Mouse (Mus musculus): Measurements from ENCODE around the gene Cyp3a13. TPM values are rescaled to one million over a fixed set of nuclear protein-coding genes. Genes with fewer than 3 reads are reported as not detected.
A peak's percentile ranks its signal among the peaks of the same experiment; 100 is the strongest.

The Cyp3a13 gene
- polyA plus RNA-seq, 1 experiment from 2014 or later, result 2.1 TPM

DNA sequence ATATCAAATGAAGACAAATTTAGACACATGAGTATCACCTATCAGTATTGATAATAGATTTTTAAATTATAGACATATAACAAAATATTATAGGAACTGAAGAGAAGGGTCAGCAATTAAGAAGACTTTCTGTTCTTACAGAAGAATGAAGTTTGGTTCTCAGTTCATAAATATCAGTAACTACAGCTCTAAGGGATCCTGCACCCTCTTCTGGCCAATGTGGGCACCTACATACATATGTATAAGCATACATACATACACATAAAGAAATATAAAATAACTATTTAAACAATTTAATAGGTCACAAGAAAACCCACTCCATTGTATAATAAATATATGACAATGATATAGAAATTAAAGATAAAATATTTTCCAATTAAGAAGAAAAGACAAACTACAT is 6.9 kb downstream of the Cyp3a13 start:
- TF ChIP-seq CTCF (IDR thresholded peaks at IDR 0.05) (peak; percentile 29), EP300 (IDR thresholded peaks at IDR 0.05) (no peak)
- no peaks in the 10 kb centered on the region for H3K27me3 ChIP-seq (replicated peaks; ENCODE audit: insufficient read depth, low read length)
- H3K4me1 ChIP-seq (ENCODE audit: insufficient read depth, low read depth, low read length), result no peaks in the 10 kb centered on the region
- DNase-seq (ENCODE audit: low spot score), result no peak
- H3K36me3 ChIP-seq (ENCODE audit: insufficient read depth, low read length), result no peaks in the 10 kb centered on the region
- no peak for ATAC-seq
- no peaks in the 10 kb centered on the region for H3K9me3 ChIP-seq (ENCODE audit: low read length)
- H3K4me2 ChIP-seq (replicated peaks; ENCODE audit: low read depth, low read length), result no peak overlapping the region
- no peak overlapping the region for H3K27ac ChIP-seq (ENCODE audit: low read length)
- H3K9ac ChIP-seq (replicated peaks; ENCODE audit: low read depth), result no peak overlapping the region
- H3K4me3 ChIP-seq (ENCODE audit: low read depth, low read length), result no peak overlapping the region

- ATAC-seq (peak; percentile 57; the same call in 1 of the 2 replicates), DNase-seq (ENCODE audit: low spot score) (peak; percentile 23)
- Histone ChIP-seq H3K9me3 (ENCODE audit: low read length) (no peaks in the 10 kb centered on the region), H3K36me3 (ENCODE audit: insufficient read depth, low read length) (no peaks in the 10 kb centered on the region), H3K4me1 (ENCODE audit: insufficient read depth, low read depth, low read length) (no peaks in the 10 kb centered on the region), H3K27ac (ENCODE audit: low read length) (no peak overlapping the region), H3K4me2 (replicated peaks; ENCODE audit: low read depth, low read length) (no peak overlapping the region), H3K4me3 (ENCODE audit: low read depth, low read length) (no peak overlapping the region), H3K27me3 (replicated peaks; ENCODE audit: insufficient read depth, low read length) (no peaks in the 10 kb centered on the region), H3K9ac (replicated peaks; ENCODE audit: low read depth) (no peak overlapping the region)
- TF ChIP-seq CTCF (IDR thresholded peaks at IDR 0.05), result no peak
- no peak for TF ChIP-seq EP300 (IDR thresholded peaks at IDR 0.05)
- 60% methylated on average over 3 of the region's 3 CpGs for WGBS
Measured at GRCm38 (mm10) chr5:137909564-137910262, 11.7 kb downstream of the Cyp3a13 start.

GRCm38 (mm10) chr5:137897812-137898211 is 23.6 kb downstream of the Cyp3a13 start:
- no peaks in the 10 kb centered on the region for H3K36me3 ChIP-seq (ENCODE audit: insufficient read depth, low read length)
- no peak overlapping the region for H3K4me2 ChIP-seq (replicated peaks; ENCODE audit: low read depth, low read length)
- 44% methylated on average over 1 of the region's 1 CpGs for WGBS
- DNase-seq (ENCODE audit: low spot score) (no peak), ATAC-seq (no peak)
- no peak overlapping the region for H3K9ac ChIP-seq (replicated peaks; ENCODE audit: low read depth)
- no peak overlapping the region for H3K27ac ChIP-seq (ENCODE audit: low read length)
- H3K9me3 ChIP-seq (ENCODE audit: low read length), result no peaks in the 10 kb centered on the region
- no peaks in the 10 kb centered on the region for H3K27me3 ChIP-seq (replicated peaks; ENCODE audit: insufficient read depth, low read length)
- no peaks in the 10 kb centered on the region for H3K4me1 ChIP-seq (ENCODE audit: insufficient read depth, low read depth, low read length)
- H3K4me3 ChIP-seq (ENCODE audit: low read depth, low read length), result no peak overlapping the region
- TF ChIP-seq EP300 (IDR thresholded peaks at IDR 0.05) (no peak), CTCF (IDR thresholded peaks at IDR 0.05) (no peak)

DNA sequence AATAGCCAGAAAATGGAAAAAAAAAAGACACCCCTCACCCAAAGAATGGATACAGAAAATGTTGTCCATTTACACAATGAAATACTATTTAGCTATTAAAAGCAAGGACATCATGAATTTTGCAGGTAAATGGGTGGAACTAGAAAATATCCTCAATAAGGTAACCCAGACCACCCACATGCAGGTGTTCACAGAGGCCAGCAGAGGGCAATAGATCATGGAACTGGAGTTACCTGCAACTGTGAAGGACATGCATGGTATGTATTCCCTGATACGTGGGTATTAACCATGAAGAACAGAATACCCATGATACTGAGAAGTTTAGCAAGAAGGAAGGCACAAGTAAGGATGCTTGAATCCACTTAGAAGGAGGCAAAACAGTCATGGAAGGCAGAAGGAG is 28.5 kb downstream of the Cyp3a13 start:
- Histone ChIP-seq H3K36me3 (ENCODE audit: insufficient read depth, low read length) (no peaks in the 10 kb centered on the region), H3K9me3 (ENCODE audit: low read length) (no peaks in the 10 kb centered on the region), H3K4me1 (ENCODE audit: insufficient read depth, low read depth, low read length) (no peaks in the 10 kb centered on the region), H3K9ac (replicated peaks; ENCODE audit: low read depth) (no peak overlapping the region), H3K4me2 (replicated peaks; ENCODE audit: low read depth, low read length) (no peak overlapping the region), H3K4me3 (ENCODE audit: low read depth, low read length) (no peak overlapping the region), H3K27ac (ENCODE audit: low read length) (no peak overlapping the region), H3K27me3 (replicated peaks; ENCODE audit: insufficient read depth, low read length) (no peaks in the 10 kb centered on the region)
- TF ChIP-seq CTCF (IDR thresholded peaks at IDR 0.05) (peak; percentile 64), EP300 (IDR thresholded peaks at IDR 0.05) (no peak)
- ATAC-seq, result no peak
- WGBS, result 51% methylated on average over 1 of the region's 1 CpGs
- no peak for DNase-seq (ENCODE audit: low spot score)

GRCm38 (mm10) chr5:137887666-137888065 is 33.8 kb downstream of the Cyp3a13 start:
- Histone ChIP-seq H3K4me3 (ENCODE audit: low read depth, low read length) (no peak overlapping the region), H3K27ac (ENCODE audit: low read length) (no peak overlapping the region), H3K4me2 (replicated peaks; ENCODE audit: low read depth, low read length) (no peak overlapping the region), H3K36me3 (ENCODE audit: insufficient read depth, low read length) (no peaks in the 10 kb centered on the region), H3K9me3 (ENCODE audit: low read length) (no peaks in the 10 kb centered on the region), H3K27me3 (replicated peaks; ENCODE audit: insufficient read depth, low read length) (no peaks in the 10 kb centered on the region), H3K9ac (replicated peaks; ENCODE audit: low read depth) (no peak overlapping the region), H3K4me1 (ENCODE audit: insufficient read depth, low read depth, low read length) (no peaks in the 10 kb centered on the region)
- ATAC-seq, result no peak
- WGBS, result 100% methylated on average over 1 of the region's 1 CpGs
- TF ChIP-seq CTCF (IDR thresholded peaks at IDR 0.05), result no peak
- TF ChIP-seq EP300 (IDR thresholded peaks at IDR 0.05), result no peak
- no peak for DNase-seq (ENCODE audit: low spot score)

DNA sequence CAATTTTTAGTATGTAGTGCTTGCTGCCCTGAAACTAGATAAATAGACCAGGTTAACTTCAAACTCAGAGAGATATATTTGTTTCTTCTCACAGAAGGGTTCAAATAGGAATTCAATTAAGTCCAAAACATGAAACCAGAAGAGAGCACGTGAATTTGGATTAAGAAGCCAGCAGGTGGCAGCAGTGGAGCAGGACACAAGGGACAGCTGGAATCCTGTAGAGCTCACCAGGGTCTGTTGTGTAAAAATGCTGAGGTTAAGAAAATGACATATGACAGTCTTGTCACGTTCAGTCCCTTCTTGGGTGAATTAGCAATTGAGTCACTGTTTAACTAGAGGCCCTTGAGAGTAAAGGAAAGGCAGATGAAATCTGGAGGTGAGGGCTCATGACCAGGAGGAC is 35.5 kb downstream of the Cyp3a13 start:
- Histone ChIP-seq H3K9me3 (ENCODE audit: low read length) (no peaks in the 10 kb centered on the region), H3K36me3 (ENCODE audit: insufficient read depth, low read length) (no peaks in the 10 kb centered on the region), H3K4me3 (ENCODE audit: low read depth, low read length) (no peak overlapping the region), H3K4me1 (ENCODE audit: insufficient read depth, low read depth, low read length) (no peaks in the 10 kb centered on the region), H3K27me3 (replicated peaks; ENCODE audit: insufficient read depth, low read length) (no peaks in the 10 kb centered on the region), H3K4me2 (replicated peaks; ENCODE audit: low read depth, low read length) (no peak overlapping the region), H3K27ac (ENCODE audit: low read length) (no peak overlapping the region), H3K9ac (replicated peaks; ENCODE audit: low read depth) (no peak overlapping the region)
- DNase-seq (ENCODE audit: low spot score), result peak; percentile 84
- TF ChIP-seq CTCF (IDR thresholded peaks at IDR 0.05) (peak; percentile 76), EP300 (IDR thresholded peaks at IDR 0.05) (no peak)
- WGBS, result 0% methylated on average over 2 of the region's 2 CpGs
- peak; percentile 64 for ATAC-seq

All from lung, postnatal 0 days (tissue).